Mouse (Mus musculus) thymus, adult 2 months (tissue): Measurements from ENCODE around the gene Shbg.

Experiments
- CTCF ChIP-seq: fragments of 200-500 bp; IDR thresholded peaks from 2 replicates; pipeline ENCODE4 v1.5.1; 2012; ENCODE audit warnings: mild to moderate bottlenecking, control low read depth, low read length, moderate library complexity, borderline replicate concordance; ENCODE audit not compliant: control insufficient read depth, poor library complexity, insufficient read depth; ENCODE audit errors: extremely low read depth
- POLR2A ChIP-seq: fragments of 200-500 bp; IDR thresholded peaks from 2 replicates; pipeline ENCODE4 v1.6.1; 2012; ENCODE audit warnings: mild to moderate bottlenecking, low read length, control low read depth, moderate library complexity; ENCODE audit not compliant: control insufficient read depth, poor library complexity, insufficient read depth; ENCODE audit errors: extremely low read depth

DNA sequence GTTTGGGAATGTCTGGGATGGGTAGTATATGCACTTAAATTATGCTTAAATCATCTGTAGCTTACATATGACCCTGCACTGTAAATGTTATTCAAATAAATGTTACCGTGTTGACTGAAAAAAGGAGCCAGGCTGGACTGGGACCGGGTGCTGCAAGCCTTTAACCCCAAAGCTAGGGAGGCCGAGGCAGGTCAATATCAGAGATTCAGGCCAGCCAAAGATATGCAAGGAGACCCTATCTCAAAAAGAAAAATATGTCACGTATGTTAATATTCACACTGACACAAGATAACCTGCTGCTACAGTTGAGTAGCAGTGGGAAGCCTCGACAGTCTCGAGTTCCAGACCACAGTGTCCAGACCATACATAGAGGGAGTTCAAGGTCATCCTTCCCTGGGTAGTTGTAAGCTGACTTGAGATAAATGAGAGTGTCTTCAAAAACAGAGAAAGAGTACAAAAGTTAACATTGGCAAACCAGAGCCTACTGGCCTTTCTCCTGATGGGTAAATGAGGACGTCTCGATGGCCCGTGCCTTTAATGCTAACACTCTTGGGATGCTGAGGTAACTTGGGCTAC lies 35.4 kb downstream of the Shbg start:
- TF ChIP-seq POLR2A (no peak), CTCF (no peak)
